Mouse (Mus musculus) Muller cell, postnatal 12 days (primary cell): ENCODE measurements around the gene Fads6.

Source experiments
- DNase-seq: peaks from one replicate; pipeline ENCODE4 v3.0.0-alpha.2; 2015; ENCODE audit errors: inconsistent ontology term

Fads6 gene

GRCm38 (mm10) chr11:115300745-115301144 lies 3.3 kb upstream of the Fads6 start:
- no peak for DNase-seq

GRCm38 (mm10) chr11:115298160-115298559 lies 697 bp upstream of the Fads6 start:
- no peak for DNase-seq

- DNase-seq = no peak
Measured at GRCm38 (mm10) chr11:115296471-115297210, 822 bp downstream of the Fads6 start.

- no peak for DNase-seq
Measured at GRCm38 (mm10) chr11:115295939-115296338, 1.5 kb downstream of the Fads6 start.

GRCm38 (mm10) chr11:115292631-115293375 lies 4.7 kb downstream of the Fads6 start:
- no peak for DNase-seq

GRCm38 (mm10) chr11:115291503-115291902 lies 6.0 kb downstream of the Fads6 start:
- DNase-seq = no peak

GRCm38 (mm10) chr11:115290919-115291318 lies 6.5 kb downstream of the Fads6 start:
- DNase-seq = peak; percentile 34

GRCm38 (mm10) chr11:115290314-115290713 lies 7.1 kb downstream of the Fads6 start:
- DNase-seq = no peak

GRCm38 (mm10) chr11:115289885-115290284 lies 7.6 kb downstream of the Fads6 start:
- DNase-seq = no peak

GRCm38 (mm10) chr11:115288305-115288704 lies 9.2 kb downstream of the Fads6 start:
- DNase-seq = no peak

GRCm38 (mm10) chr11:115287386-115287785 lies 10.1 kb downstream of the Fads6 start:
- no peak for DNase-seq

- no peak for DNase-seq
Measured at GRCm38 (mm10) chr11:115286201-115286993, 11.1 kb downstream of the Fads6 start.

GRCm38 (mm10) chr11:115285282-115285681 lies 12.2 kb downstream of the Fads6 start:
- DNase-seq = no peak

- DNase-seq = no peak
Measured at GRCm38 (mm10) chr11:115283891-115284620, 13.4 kb downstream of the Fads6 start.

- no peak for DNase-seq
Measured at GRCm38 (mm10) chr11:115283486-115283765, 14.0 kb downstream of the Fads6 start.

GRCm38 (mm10) chr11:115282723-115283485 lies 14.6 kb downstream of the Fads6 start:
- DNase-seq = peak; percentile 47

- peak; percentile 31 for DNase-seq
Measured at GRCm38 (mm10) chr11:115282295-115282694, 15.2 kb downstream of the Fads6 start.

- DNase-seq = no peak
Measured at GRCm38 (mm10) chr11:115279726-115280125, 17.7 kb downstream of the Fads6 start.

GRCm38 (mm10) chr11:115278176-115278575 lies 19.3 kb downstream of the Fads6 start:
- DNase-seq = no peak

- no peak for DNase-seq
Measured at GRCm38 (mm10) chr11:115277604-115277975, 19.9 kb downstream of the Fads6 start.
